Mouse (Mus musculus) kidney, adult 2 months (tissue): ENCODE data around the gene Ppp2r3c.

Experiments used
- CTCF ChIP-seq: fragments of 200-500 bp; conservative IDR thresholded peaks from 2 replicates; pipeline ENCODE4 v1.5.1; 2011; ENCODE audit warnings: low read depth, mild to moderate bottlenecking, control low read depth, low read length, moderate library complexity, mixed read lengths; ENCODE audit not compliant: insufficient read depth, insufficient read length
- POLR2A ChIP-seq: fragments of 200-500 bp; IDR thresholded peaks from one replicate; pipeline ENCODE4 v1.6.1; 2011; ENCODE audit warnings: low read depth, low read length, control low read depth

- TF ChIP-seq CTCF (no peak), POLR2A (no peak)
These were observed 6.7 kb upstream of the Ppp2r3c start for GRCm38 (mm10) chr12:55309501-55309900.
